Mouse (Mus musculus) forebrain, embryonic 14.5 days (tissue): ENCODE results near the gene R3hcc1l. TPM values are rescaled to one million over a fixed set of nuclear protein-coding genes. Genes with fewer than 3 reads are reported as not detected.

Experiments used
- ATAC-seq: fragments of 200-750 bp; cut with Nextera tagmentation; 2 replicates; pipeline ENCODE4 v1.8.0; 2017; ENCODE audit warnings: mild to moderate bottlenecking, moderate library complexity
- DNase-seq: peaks from one replicate; pipeline ENCODE4 v3.0.0-alpha.2; 2015; ENCODE audit warnings: low spot score
- H3K27ac ChIP-seq: fragments of 300-500 bp; sonication (generic); 2 replicates; pipeline ENCODE4 v1.5.1; 2014; ENCODE audit warnings: low read depth, mild to moderate bottlenecking, control low read depth, low read length, moderate library complexity
- H3K27me3 ChIP-seq: fragments of 300-500 bp; sonication (generic); replicated peaks from 2 replicates; pipeline ENCODE4 v1.6.1; 2014; ENCODE audit warnings: low read length, control low read depth, mixed read lengths; ENCODE audit not compliant: control insufficient read depth, insufficient read depth
- H3K36me3 ChIP-seq: fragments of 300-500 bp; sonication (generic); 2 replicates; pipeline ENCODE4 v1.6.1; 2014; ENCODE audit warnings: low read length, control low read depth; ENCODE audit not compliant: control insufficient read depth, insufficient read depth
- H3K4me1 ChIP-seq: fragments of 300-500 bp; sonication (generic); 2 replicates; pipeline ENCODE4 v1.6.1; 2014; ENCODE audit warnings: antibody characterized with exemption, low read length, control low read depth; ENCODE audit not compliant: control insufficient read depth, insufficient read depth
- H3K4me2 ChIP-seq: fragments of 300-500 bp; sonication (generic); 2 replicates; pipeline ENCODE4 v1.6.1; 2014; ENCODE audit warnings: mild to moderate bottlenecking, control low read depth, low read length
- H3K4me3 ChIP-seq: fragments of 300-500 bp; sonication (generic); 2 replicates; pipeline ENCODE4 v1.5.1; 2014; ENCODE audit warnings: low read depth, low read length, control low read depth
- H3K9ac ChIP-seq: fragments of 300-500 bp; sonication (generic); 2 replicates; pipeline ENCODE4 v1.6.1; 2014; ENCODE audit warnings: mild to moderate bottlenecking, low read length, control low read depth, moderate library complexity
- H3K9me3 ChIP-seq: fragments of 300-500 bp; sonication (generic); replicated peaks from 2 replicates; pipeline ENCODE4 v1.6.1; 2016; ENCODE audit warnings: low read length, control low read depth, mixed read lengths; ENCODE audit not compliant: control insufficient read depth
- WGBS: fragments of 180-500 bp; shearing (Covaris S2); extraction: QIAGEN DNeasy Blood & Tissue Kit; methylation state at CpG from one replicate; pipeline ENCODE4 v1.1.7; 2014; 5-methylcytosine and 5-hydroxymethylcytosine counted together
- polyA plus RNA-seq: library from polyadenylated mRNA; unstranded; fragments of >200 nt; fragmentation: Nextera tagmentation; extraction: Ambion mirVana; gene quantifications from 2 replicates; pipeline ENCODE4 v1.2.1, GENCODE M21; 2014

The R3hcc1l gene
- polyA plus RNA-seq, 1 experiment from 2014 or later = 15.8 TPM

DNA sequence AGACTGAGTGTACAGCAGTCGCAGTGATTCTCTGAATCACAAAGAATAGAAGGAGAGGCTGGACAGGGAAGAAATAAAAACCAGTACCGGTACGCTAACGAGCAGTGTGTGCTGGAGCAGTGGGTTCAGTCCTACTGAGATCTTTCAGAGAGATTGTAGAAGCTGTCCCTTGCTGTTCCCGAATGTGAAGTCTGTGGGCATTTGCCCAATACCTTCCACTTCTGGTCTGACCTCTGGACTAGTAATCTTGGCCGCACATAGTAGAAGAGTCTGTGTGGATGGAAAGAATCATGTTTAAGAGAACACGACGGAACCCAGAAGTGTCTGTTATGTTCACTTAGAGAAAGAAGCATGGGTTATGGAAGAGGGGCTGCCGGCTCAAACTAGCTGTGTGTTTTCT, 8.9 kb upstream of the R3hcc1l start:
- H3K9ac ChIP-seq = no peak overlapping the region
- H3K27me3 ChIP-seq = no peaks in the 10 kb centered on the region
- no peak overlapping the region for H3K27ac ChIP-seq
- no peaks in the 10 kb centered on the region for H3K4me1 ChIP-seq
- H3K36me3 ChIP-seq = no peaks in the 10 kb centered on the region
- ATAC-seq = no peak
- 67% methylated on average over 9 of the region's 9 CpGs for WGBS
- H3K4me3 ChIP-seq = no peak overlapping the region
- no peak overlapping the region for H3K4me2 ChIP-seq
- no peak for DNase-seq
- H3K9me3 ChIP-seq = no peaks in the 10 kb centered on the region

GRCm38 (mm10) chr19:42510276-42511171, 8.0 kb upstream of the R3hcc1l start:
- H3K9ac ChIP-seq = no peak overlapping the region
- H3K4me3 ChIP-seq = no peak overlapping the region
- H3K4me2 ChIP-seq = no peak overlapping the region
- no peaks in the 10 kb centered on the region for H3K27me3 ChIP-seq
- H3K27ac ChIP-seq = no peak overlapping the region
- H3K36me3 ChIP-seq = no peaks in the 10 kb centered on the region
- 65% methylated on average over 16 of the region's 16 CpGs for WGBS
- no peaks in the 10 kb centered on the region for H3K9me3 ChIP-seq
- no peak for DNase-seq
- no peak for ATAC-seq
- H3K4me1 ChIP-seq = no peaks in the 10 kb centered on the region

- H3K27ac ChIP-seq = no peak overlapping the region
- H3K4me2 ChIP-seq = no peak overlapping the region
- no peak for DNase-seq
- H3K9me3 ChIP-seq = no peaks in the 10 kb centered on the region
- no peaks in the 10 kb centered on the region for H3K36me3 ChIP-seq
- 93% methylated on average over 8 of the region's 8 CpGs for WGBS
- H3K4me1 ChIP-seq = peaks cover 8% of the 10 kb centered on the region
- H3K9ac ChIP-seq = no peak overlapping the region
- H3K4me3 ChIP-seq = no peak overlapping the region
- ATAC-seq = no peak
- no peaks in the 10 kb centered on the region for H3K27me3 ChIP-seq
Observed at GRCm38 (mm10) chr19:42515656-42516055, 2.9 kb upstream of the R3hcc1l start.

GRCm38 (mm10) chr19:42516121-42516520, 2.4 kb upstream of the R3hcc1l start:
- ATAC-seq = no peak
- 91% methylated on average over 8 of the region's 8 CpGs for WGBS

GRCm38 (mm10) chr19:42517957-42518619, 471 bp upstream of the R3hcc1l start:
- ATAC-seq (no peak; the same call in none of the 2 replicates), DNase-seq (no peak)
- no peaks in the 10 kb centered on the region for H3K9me3 ChIP-seq
- H3K9ac ChIP-seq = peak overlapping the region; percentile 80
- no peaks in the 10 kb centered on the region for H3K36me3 ChIP-seq
- peak overlapping the region; percentile 58 for H3K4me2 ChIP-seq
- peaks cover 8% of the 10 kb centered on the region for H3K4me1 ChIP-seq
- H3K4me3 ChIP-seq = peak overlapping the region; percentile 66
- no peaks in the 10 kb centered on the region for H3K27me3 ChIP-seq
- 28% methylated on average over 24 of the region's 24 CpGs for WGBS
- H3K27ac ChIP-seq = no peak overlapping the region

More at GRCm38 (mm10) chr19:42516121-42516520, 2.4 kb upstream of the R3hcc1l start:
- Histone ChIP-seq H3K27me3 (no peaks in the 10 kb centered on the region), H3K4me1 (peaks cover 8% of the 10 kb centered on the region), H3K36me3 (no peaks in the 10 kb centered on the region), H3K9me3 (no peaks in the 10 kb centered on the region), H3K4me3 (no peak overlapping the region), H3K9ac (no peak overlapping the region), H3K4me2 (no peak overlapping the region), H3K27ac (no peak overlapping the region)
- DNase-seq = no peak

DNA sequence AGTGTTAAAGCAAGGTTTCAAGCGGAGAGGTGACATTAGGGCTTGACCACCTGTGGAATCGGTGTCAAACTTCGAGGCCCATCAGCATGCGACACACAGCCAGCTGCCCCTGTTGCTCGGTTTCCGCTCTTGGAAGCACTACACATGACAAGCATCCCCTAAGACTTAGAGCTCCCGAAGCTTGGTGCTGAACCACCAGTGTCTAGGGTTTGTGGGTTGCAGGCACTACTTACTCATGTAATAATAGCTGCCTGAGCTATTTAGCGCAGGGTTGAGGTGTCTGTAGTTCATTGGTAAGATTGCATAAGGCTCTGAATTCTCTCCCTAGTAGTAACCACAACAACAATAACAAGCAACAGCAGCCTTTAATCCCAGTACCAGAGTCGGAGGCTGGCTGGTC, 1.2 kb downstream of the R3hcc1l start:
- DNase-seq (no peak), ATAC-seq (no peak)
- Histone ChIP-seq H3K27ac (no peak overlapping the region), H3K4me1 (peaks cover 8% of the 10 kb centered on the region), H3K4me3 (peak overlapping the region; percentile 66), H3K36me3 (no peaks in the 10 kb centered on the region), H3K4me2 (peak overlapping the region; percentile 58), H3K9me3 (no peaks in the 10 kb centered on the region), H3K27me3 (no peaks in the 10 kb centered on the region), H3K9ac (peak overlapping the region; percentile 80; the same call in 1 of the 2 replicates)
- 46% methylated on average over 9 of the region's 9 CpGs for WGBS

DNA sequence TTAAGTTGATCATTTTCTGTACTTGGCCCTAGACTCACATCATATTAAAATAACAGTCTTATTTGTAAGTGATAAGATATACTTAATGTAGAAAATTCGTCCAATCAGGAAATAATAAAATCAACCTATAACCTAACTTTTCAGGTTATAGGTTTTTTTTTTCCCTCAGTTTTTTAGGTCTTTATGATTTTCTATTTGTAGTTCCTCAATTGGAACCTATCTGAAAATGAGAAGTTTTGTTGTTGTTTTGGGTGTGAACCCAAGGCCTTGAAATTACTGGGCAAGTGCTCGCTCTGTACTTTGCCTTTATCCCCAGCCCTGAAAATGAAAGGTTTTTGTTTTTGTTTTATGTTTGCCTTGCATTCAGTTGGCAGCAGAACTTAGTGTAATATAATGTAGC, 6.1 kb downstream of the R3hcc1l start:
- Histone ChIP-seq H3K4me3 (no peak overlapping the region), H3K9ac (no peak overlapping the region), H3K9me3 (no peaks in the 10 kb centered on the region), H3K27me3 (no peaks in the 10 kb centered on the region), H3K4me1 (peaks cover 3% of the 10 kb centered on the region), H3K27ac (no peak overlapping the region), H3K4me2 (no peak overlapping the region), H3K36me3 (no peaks in the 10 kb centered on the region)
- DNase-seq (no peak), ATAC-seq (no peak)
- 93% methylated on average over 2 of the region's 2 CpGs for WGBS

DNA sequence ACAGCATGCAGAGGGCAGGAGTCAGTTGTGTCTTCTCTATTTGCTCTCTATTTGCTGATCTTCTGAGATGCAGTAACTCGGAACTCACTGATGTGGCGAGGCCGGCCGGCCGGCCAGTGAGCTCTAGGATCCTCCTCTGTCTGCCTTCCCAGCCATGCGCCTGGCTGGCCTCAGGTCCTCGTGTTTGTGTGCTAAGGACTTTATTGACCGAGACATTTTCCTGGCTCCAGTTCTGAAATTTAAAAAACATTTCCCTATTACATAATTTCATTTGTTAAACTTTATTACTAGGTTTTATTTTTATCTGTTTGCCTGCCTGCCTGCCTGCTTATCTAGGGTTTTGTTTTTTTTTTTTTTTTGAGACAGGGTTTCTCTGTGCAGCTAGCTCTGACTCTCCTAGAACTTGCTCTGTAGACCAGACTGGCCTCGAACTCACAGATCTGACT, 11.5 kb downstream of the R3hcc1l start:
- no peak for ATAC-seq
- Histone ChIP-seq H3K27ac (no peak overlapping the region), H3K36me3 (no peaks in the 10 kb centered on the region), H3K9me3 (no peaks in the 10 kb centered on the region), H3K4me2 (no peak overlapping the region), H3K27me3 (no peaks in the 10 kb centered on the region), H3K4me1 (no peaks in the 10 kb centered on the region), H3K9ac (no peak overlapping the region), H3K4me3 (no peak overlapping the region)
- WGBS = 85% methylated on average over 9 of the region's 9 CpGs
- DNase-seq = no peak

DNA sequence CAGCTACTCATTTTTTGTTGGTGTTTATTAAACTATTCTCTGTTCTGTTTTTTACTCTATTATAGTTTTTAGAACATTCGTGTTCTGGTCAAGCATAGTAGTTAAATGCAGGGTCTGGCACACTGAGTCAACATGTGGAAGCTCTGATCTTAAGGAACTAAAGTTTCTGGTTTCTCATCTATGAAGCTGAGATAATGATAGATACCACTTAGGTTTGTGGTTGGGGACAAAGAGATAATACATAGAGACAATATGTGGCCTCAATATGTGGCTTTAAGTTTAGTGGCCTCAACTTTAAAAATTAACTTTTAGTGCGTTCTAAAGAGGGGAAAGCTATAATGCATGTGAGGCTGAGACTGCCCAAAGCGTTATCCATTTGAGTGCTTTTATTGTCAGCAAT, 15.9 kb downstream of the R3hcc1l start:
- H3K27me3 ChIP-seq = no peaks in the 10 kb centered on the region
- H3K27ac ChIP-seq = no peak overlapping the region
- H3K36me3 ChIP-seq = no peaks in the 10 kb centered on the region
- H3K9ac ChIP-seq = no peak overlapping the region
- H3K4me1 ChIP-seq = no peaks in the 10 kb centered on the region
- 92% methylated on average over 3 of the region's 3 CpGs for WGBS
- DNase-seq (no peak), ATAC-seq (no peak)
- no peak overlapping the region for H3K4me2 ChIP-seq
- no peak overlapping the region for H3K4me3 ChIP-seq
- H3K9me3 ChIP-seq = no peaks in the 10 kb centered on the region
